In the genomic region with DNA sequence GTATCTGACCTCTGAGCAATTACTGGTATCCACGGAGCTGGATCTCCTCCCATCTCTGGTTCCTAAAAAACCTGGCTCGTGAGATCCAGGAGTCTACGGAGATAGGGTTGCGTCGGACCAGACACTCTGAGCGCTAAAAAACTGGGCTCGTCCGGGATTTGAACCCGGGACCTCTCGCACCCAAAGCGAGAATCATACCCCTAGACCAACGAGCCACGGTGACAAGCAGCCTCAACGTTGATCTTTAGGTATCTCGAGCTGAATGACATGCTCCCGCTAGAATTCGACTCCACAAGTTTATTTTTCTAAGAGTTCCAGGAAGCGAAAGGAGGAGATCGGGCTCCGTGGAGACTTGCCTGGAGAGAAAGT, we compare ENCODE assay signal across 7 mouse cellular contexts. TPM values are rescaled to one million over a fixed set of nuclear protein-coding genes. Genes with fewer than 3 reads are reported as not detected.
DNase-seq lines count a peak whose midpoint lies in the region; ATAC-seq lines count a peak whose summit lies in the region.

No protein-coding gene starts in this region.

- peaks cover 7% of the 10 kb centered on the region for H3K27me3 ChIP-seq in hindbrain, embryonic 14.5 days (ENCODE audit: control insufficient read depth, insufficient read depth, low read length)

- peak overlapping the region; percentile 60 for H3K4me3 ChIP-seq in hindbrain, embryonic 14.5 days (replicated peaks; ENCODE audit: low read length)

- H3K4me2 ChIP-seq in hindbrain, embryonic 14.5 days (replicated peaks): peak overlapping the region; percentile 56

- WGBS in hindbrain, embryonic 14.5 days: under 1% methylated on average over 20 of the region's 20 CpGs

- intact Hi-C loops in left cerebral cortex, postnatal 10 days (cut with DNase I): loop anchor here (5.0 to 10.0 kb wide), 3 partner anchors 354 to 1122 kb away; a partner anchor contains a TSS

- no peak overlapping the region for H3K27ac ChIP-seq in hindbrain, embryonic 14.5 days

- H3K4me1 ChIP-seq in hindbrain, embryonic 14.5 days (replicated peaks; ENCODE audit: control insufficient read depth, insufficient read depth, low read length): peaks cover 3% of the 10 kb centered on the region; the same call in 1 of the 2 replicates

- peak; percentile 67 for DNase-seq in T-cell, adult 2 months (ENCODE audit: low spot score)
- DNase-seq in cerebellum, adult 9-11 months: peak; percentile 84
- peak; percentile 65 to 80 for DNase-seq in frontal cortex, postnatal 14 days (ENCODE audit: low spot score in 2 of 2)
- peak; percentile 94 for DNase-seq in hindbrain, embryonic 14.5 days (ENCODE audit: low spot score)
- peak; percentile 72 to 76 for DNase-seq in left cerebral cortex, postnatal 10 days (ENCODE audit: extremely low spot score in 1 of 2, low spot score in 2 of 2)
- peak; percentile 71 for DNase-seq in right cerebral cortex, postnatal 14 days

- ATAC-seq in hindbrain, embryonic 14.5 days (ENCODE audit: low FRiP score): peak; percentile 41; the same call in 1 of the 2 replicates
- ATAC-seq in megakaryocyte progenitor cell, adult 5-6 weeks (replicated peaks; ENCODE audit: poor library complexity): peak; percentile 12

- no peaks in the 10 kb centered on the region for H3K36me3 ChIP-seq in hindbrain, embryonic 14.5 days (replicated peaks; ENCODE audit: control insufficient read depth, insufficient read depth)

- H3K9ac ChIP-seq in hindbrain, embryonic 14.5 days: peak overlapping the region; percentile 68

- H3K9me3 ChIP-seq in hindbrain, embryonic 14.5 days (ENCODE audit: control insufficient read depth, low read length): no peaks in the 10 kb centered on the region

RNA-seq across cellular contexts. Expression of a gene that starts 17.7 kb away (rescaled TPM):
- 15.4 and 15.6 TPM in 2 replicates for polyA plus RNA-seq in hindbrain, embryonic 14.5 days (2014; fragmentation: Nextera tagmentation; extraction: Ambion mirVana)
- total RNA-seq in left cerebral cortex, postnatal 10 days (2021): 1 to 10 TPM; 6.6 to 6.7 TPM
- 3.6 and 5.3 TPM in 2 replicates for total RNA-seq in megakaryocyte progenitor cell, adult 5-6 weeks (2015)
- 6.5 and 9.2 TPM in 2 replicates for total RNA-seq in megakaryocyte progenitor cell, adult 5-6 weeks (2017)

RNA-seq across cellular contexts. Expression of a gene that starts 53.0 kb away (rescaled TPM):
- polyA plus RNA-seq in hindbrain, embryonic 14.5 days (2014; fragmentation: Nextera tagmentation; extraction: Ambion mirVana): 20.3 and 21.4 TPM in 2 replicates
- 10 to 100 TPM; 29.3 to 33.8 TPM for total RNA-seq in left cerebral cortex, postnatal 10 days (2021)
- 0.37 TPM in 1 of 2 replicates, not detected in the other for total RNA-seq in megakaryocyte progenitor cell, adult 5-6 weeks (2015)
- total RNA-seq in megakaryocyte progenitor cell, adult 5-6 weeks (2017): 0.92 and 1.3 TPM in 2 replicates

RNA-seq across cellular contexts. Expression of a gene that starts 54.3 kb away (rescaled TPM):
- 0.25 and 0.27 TPM in 2 replicates for polyA plus RNA-seq in hindbrain, embryonic 14.5 days (2014; fragmentation: Nextera tagmentation; extraction: Ambion mirVana)
- total RNA-seq in left cerebral cortex, postnatal 10 days (2021): not detected
- total RNA-seq in megakaryocyte progenitor cell, adult 5-6 weeks (2015): not detected in 2 replicates
- not detected in 2 replicates for total RNA-seq in megakaryocyte progenitor cell, adult 5-6 weeks (2017)

Comparison
In these comparisons a context has a peak if more than half of its experiments do, and no peak if none do; other contexts are left out.
1. RNA of a gene that starts 53.0 kb away (total RNA-seq): 29.3 to 33.8 TPM in left cerebral cortex, postnatal 10 days; 0.37 to 1.3 TPM in megakaryocyte progenitor cell, adult 5-6 weeks; every median in the first group is over 10 times any median in the second.
2. Peak in every context shown above with its lines, with median percentiles within 50 percentile points of each other: DNase-seq.